Mouse (Mus musculus) left cerebral cortex, adult 9 months (tissue): Measurements from ENCODE around the gene Tacr2.

ENCODE experiments used
- DNase-seq, 2 experiments: peaks; one replicate each; pipeline ENCODE4 v3.0.0; 2022; ENCODE audit warnings: low spot score in 2 of 2

Gene Tacr2

DNA sequence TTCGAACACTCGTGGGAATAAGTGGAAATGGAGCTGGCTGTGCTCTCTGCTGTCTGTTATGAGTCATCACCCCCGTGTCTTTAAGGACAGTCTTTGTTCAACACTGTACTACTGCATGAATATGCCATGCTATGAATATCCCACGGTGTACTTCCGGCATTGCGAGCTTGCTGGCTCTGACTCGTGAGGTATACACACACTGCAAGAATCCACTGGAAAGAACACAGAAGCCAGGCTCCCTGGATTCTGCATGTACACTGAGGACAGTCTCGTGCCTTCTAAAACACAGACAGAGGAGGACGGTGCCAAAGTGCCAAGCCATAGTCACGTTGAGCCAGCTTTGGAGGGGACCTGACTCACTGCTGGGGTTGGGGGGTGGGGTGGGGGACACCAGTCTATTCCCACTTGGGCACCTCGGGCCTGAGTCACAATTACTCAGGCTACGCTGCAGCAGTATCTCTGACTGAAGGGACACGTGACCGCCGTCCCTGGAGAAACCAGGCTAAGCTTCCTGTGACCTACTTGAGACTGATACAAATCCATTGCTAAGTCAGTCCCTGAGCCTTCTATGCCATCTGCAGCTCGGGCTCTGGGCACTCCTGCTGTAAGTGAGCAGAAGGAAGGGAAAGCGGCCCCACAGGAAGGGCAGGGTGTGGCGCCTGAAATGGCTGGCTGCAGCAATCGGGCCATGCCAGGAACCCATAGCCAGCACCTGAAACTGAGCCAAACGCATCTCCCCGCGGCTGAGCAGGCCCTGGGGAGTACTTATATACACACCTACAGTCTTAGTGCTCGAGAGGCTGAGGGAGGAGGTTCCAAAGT, 48.0 kb downstream of the Tacr2 start:
- peak; percentile 59 to 70 for DNase-seq

DNA sequence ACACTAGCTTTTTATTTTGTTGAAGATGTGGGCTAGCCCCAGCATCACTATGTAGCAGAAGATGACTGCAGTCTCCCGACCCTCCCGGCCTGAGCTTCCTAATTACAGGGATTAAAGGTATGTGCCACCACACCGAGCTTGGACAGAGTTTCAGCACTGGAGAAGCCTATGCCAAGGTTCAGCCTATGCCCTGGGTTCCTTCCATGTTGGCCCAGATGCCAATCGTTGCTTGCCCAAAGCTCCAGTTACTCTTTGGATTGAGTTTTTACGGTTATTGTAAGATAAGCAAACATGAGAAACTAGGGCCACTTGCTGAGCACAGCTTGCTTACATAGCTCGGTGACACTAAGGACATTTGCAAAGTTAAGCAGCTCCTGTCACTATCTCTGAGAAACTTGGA, 52.9 kb downstream of the Tacr2 start:
- DNase-seq: no peak

DNA sequence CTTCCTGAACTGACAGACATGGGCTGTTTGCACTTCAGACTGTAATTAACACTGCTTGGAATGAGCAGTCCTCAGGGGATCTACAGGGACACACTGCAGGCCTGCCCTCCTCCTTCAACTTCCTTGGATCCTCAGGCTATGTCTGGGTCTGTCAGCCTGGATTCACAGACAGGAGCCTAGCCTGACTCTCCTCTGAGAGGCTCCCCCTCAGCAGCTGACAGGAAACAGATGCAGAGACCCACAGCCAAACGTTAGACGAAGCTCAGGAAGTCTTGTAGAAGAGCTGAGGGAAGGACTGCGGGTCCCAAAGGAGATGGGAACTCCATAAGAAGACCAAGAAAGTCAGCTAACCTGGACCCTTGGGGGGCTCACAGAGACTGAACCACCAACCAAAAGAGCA, 54.2 kb downstream of the Tacr2 start:
- DNase-seq: no peak

DNA sequence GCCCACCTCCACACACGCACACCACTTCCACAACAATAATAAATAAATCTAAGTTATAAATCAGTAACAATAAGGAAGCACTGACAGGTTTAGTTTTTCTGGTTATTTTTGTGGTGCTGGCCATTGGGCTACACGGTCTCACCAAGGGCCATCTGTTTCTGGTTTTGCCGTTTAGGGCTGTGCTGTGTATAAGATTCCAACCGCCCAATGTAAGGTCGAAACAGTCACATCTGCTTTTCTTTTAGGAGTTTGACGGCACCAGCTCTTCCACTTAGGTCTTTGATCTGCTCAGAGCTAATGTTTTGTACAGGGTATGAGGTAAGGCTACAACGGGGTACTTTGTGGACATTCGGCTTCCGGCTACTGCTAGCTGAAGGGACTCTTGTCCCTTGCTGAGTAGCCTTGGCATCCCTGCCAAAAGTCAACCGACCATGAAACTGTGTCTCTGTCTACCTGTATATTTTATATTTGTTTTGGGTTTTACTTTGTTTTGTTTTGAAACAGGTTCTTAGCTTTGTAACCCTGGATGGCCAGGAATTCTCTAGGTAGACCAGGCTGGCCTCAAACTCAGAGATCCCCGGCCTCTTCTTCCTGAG, 56.8 kb downstream of the Tacr2 start:
- no peak for DNase-seq

DNA sequence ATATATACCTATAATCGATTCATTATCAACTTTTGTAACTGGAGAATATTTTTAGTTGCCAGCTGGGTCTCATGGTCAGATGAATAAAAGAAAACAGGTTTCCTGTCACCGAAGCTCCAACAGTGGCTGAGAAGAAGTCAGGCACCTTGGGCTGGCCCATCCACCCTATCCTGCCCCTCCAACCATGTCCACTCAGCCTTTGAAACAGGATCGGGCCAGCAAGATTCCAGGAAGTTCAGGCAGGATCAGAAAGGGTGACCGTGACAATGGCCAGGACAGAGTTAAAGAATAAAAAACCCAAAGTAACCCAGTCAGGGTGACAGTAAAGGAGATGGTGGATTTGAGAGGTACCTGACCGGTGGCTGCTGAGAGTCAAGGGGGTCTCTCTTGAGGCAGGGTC, 57.4 kb downstream of the Tacr2 start:
- DNase-seq: no peak

DNA sequence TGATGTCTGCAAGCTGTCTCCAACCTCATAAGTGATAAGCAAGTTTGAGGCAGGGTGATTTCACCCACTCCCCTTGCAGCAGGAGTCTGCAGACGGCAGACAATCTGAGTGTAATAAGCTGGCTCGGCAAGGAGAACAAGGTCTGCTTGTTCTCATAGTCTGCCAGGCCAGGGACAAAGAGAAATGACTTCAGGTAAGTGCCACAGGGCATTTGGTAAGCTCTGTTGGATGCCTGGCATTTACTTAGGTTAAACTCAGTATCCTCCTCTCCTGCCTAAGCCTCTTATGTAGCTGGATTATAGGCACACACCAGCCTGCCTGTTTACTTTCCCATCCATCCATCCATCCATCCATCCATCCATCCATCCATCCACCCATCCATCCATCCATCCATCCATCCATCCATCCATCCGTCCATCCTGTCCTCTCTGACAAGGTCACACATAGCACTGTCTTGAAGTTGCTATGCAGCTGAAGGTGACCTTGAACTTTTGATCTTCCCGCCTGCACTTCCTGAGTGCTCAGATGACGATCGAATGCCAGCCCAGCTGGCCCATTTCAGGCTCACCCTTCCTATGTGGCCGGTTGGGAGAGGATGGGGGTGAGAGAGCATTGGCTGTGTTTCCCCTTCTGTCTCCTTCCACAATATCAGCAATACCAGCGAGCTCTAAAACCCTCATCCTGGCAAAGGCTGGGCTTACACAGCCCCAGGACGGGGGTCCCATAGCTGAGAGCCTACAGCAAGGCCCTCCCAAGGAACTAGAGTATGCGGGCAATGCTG, 58.2 kb downstream of the Tacr2 start:
- DNase-seq: no peak

DNA sequence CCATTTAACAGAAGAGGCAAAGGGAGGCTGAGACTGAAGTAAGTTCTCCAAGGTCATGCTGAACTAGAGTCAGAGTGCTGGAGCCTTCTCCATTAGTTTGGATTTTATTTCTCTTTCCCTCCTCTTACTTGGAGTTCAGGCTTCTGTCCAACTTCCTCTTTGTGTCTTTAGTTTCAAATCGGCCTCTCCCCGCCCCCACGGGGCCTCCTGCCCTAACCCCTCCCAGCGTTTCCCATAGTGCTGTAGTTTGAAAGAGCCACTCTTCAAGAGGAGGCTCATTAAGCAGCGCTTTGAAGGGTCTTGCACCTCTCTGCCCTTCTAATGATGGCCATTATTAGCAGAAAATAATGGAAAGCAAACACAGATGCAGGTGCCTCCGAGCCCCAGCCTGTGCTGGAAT, 59.2 kb downstream of the Tacr2 start:
- peak in 1 of 2 experiments; percentile 53 for DNase-seq

DNA sequence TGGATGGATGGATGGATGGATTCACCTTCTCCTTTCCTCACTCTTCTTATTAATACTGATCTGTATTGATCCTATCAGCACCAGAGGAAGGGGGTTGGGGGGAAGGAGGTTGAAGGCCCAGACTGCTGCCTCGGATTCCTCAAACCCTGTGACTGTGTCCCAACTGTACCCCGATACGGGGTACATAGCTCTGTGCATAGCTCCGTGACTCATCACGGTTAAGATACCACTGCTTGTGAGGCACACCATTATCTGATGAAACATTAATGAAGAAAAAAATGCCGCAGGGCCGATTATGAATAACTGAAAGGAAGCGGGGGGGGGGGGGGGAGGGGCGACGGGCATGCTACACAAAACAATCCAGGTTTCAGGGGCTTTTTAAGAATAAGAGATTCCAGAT, 60.9 kb downstream of the Tacr2 start:
- no peak for DNase-seq

DNA sequence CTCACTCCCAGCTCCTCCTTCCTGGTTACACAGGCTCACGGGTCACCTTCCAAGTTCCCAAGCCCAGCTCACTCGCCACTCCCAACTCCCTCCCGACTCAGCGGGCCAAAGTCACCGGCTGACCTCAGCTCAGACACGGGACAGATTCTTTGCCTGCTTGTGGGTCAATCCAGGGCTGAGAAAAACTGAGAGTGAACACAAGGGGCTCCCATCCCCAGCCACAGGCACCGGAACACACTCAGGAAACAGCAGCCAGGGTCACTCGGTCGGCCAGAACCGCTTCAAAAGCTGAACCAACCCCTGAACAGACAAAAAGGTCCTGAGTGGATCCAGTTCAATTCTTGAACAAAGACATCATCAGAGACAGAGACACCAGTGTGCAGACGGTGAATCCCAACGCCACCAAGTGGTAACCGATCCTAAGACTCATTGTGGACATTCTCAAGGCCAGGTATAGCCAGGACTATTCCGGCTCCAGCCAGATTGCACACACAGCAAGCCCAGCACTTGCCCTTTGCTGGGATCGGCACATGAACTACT, 61.7 kb downstream of the Tacr2 start:
- DNase-seq: no peak
